Mouse (Mus musculus): ENCODE results near the gene Galntl6. TPM values are rescaled to one million over a fixed set of nuclear protein-coding genes. Genes with fewer than 3 reads are reported as not detected.

Galntl6 gene
- under 1 TPM; 0.29 to 0.45 TPM for total RNA-seq (2021)
- long read RNA-seq, experiment 1, result 0 reads
- long read RNA-seq, experiment 2, result 0 reads

- DNase-seq, result peak; percentile 14
Measured at GRCm38 (mm10) chr8:58912196-58912839, at the start of gene Galntl6. Galntl6 (minus strand) TSS chr8:58912640.

GRCm38 (mm10) chr8:58957195-58957739 is 44.8 kb upstream of the Galntl6 start:
- no peak for DNase-seq

- DNase-seq, result no peak
Measured at GRCm38 (mm10) chr8:58943773-58944172, 31.3 kb upstream of the Galntl6 start.

DNA sequence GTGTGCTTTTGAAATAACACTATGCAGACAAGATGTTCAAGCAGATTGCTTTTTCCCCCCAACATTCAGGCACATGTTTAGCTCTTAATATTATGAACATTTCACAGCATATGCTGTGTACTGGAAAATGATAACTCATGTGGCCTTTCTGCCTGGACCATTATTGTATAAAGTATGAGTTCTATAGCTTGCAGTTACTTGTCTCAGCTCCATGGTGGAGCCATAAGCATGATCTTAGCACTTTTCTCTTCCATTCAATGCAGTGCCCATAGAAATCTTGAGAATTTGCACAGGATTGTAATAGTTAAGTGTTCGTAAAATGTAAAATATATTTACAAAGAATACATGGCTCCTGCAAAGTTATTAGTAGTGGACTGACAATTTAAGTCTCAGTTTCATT is 18.6 kb upstream of the Galntl6 start:
- no peak for DNase-seq

- DNase-seq, result no peak
Measured at GRCm38 (mm10) chr8:58915142-58915541, 2.7 kb upstream of the Galntl6 start.

- no peak for DNase-seq
Measured at GRCm38 (mm10) chr8:58913640-58913968, 1.2 kb upstream of the Galntl6 start.

DNA sequence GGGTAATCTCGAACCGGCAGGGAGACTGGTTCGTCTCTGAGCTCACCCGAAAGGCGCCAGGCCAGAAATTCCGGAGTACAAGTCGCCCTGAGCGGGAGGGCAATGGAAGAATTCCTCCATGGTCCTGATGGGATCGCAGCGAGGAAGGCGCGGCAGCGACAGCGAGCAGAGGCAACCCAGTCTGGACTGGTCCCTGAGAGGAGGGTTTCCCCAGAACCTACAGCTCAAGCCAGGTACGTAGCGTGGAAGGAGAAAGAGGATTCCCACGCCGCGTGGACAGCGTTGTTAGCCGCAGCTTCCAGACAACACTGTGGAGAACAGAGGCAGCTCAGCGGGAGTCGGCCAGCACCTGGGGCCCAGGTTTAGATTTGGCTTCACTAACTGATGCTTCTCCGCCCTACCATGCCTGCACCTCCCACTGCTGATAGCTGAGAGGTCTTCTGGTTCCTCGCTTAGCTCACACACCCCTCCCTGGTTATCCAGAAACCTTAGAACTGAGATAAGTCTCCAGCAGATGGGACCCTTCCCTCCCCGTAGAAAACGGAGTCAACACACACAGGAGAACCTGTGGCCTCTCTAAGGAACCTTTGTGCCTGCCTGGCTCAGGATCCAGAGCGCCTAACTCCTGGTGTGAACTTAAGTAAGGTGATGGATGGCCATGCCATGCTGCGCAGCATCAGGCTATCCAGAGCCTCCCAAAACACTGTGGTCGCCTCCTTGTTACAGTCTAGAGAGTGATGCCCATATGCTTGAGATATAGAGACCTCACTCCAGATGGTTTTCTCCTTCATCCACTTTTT is 600 bp upstream of the Galntl6 start:
- DNase-seq, result peak; percentile 21

- DNase-seq, result no peak
Measured at GRCm38 (mm10) chr8:58911677-58912076, 763 bp downstream of the Galntl6 start, which contains the start of gene BC030500. BC030500 (plus strand) TSS chr8:58911755.

DNA sequence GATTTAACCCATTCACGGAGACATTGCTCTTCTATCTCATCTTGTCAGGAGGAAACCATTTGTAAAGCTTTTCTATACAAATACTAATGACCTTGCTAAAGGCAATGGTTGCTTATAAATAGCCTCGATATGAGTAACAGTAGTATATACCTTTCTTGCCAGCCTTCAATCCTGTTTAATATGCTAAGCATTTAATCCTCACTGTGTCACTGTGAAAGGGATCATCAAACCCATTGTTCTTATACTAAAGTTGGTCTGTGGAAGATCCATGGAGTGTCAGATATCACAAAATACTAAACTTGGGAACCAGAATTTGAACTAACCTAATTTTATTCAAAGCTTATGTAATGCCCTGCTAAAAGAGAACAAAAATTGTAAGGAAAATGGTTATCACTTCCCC is 8.0 kb downstream of the Galntl6 start:
- DNase-seq, result no peak

GRCm38 (mm10) chr8:58895960-58896359 is 16.5 kb downstream of the Galntl6 start:
- DNase-seq, result no peak

- no peak for DNase-seq
Measured at GRCm38 (mm10) chr8:58890591-58890990, 21.8 kb downstream of the Galntl6 start.

GRCm38 (mm10) chr8:58886405-58886804 is 26.0 kb downstream of the Galntl6 start:
- DNase-seq, result no peak

- DNase-seq, result no peak
Measured at GRCm38 (mm10) chr8:58824347-58824746, 88.1 kb downstream of the Galntl6 start.

DNA sequence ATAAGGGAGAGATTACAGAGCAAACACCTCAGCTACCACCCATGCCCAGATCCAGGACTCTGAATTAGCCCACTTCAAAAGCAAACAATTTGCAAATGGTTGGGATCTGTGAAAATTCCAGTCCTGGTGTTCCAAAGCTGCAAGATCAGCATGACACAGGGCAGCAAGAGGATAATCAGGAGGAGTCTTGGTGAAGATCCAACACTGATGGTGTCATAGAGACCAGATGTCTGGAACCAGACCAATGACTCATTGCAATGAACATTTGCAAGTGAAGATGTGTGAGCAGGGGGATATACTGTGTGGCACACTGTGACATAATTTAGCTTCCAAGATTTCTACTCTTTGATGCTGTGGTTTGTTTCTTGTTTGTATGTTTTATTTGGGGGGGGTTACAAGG is 107.2 kb downstream of the Galntl6 start:
- DNase-seq, result no peak

DNA sequence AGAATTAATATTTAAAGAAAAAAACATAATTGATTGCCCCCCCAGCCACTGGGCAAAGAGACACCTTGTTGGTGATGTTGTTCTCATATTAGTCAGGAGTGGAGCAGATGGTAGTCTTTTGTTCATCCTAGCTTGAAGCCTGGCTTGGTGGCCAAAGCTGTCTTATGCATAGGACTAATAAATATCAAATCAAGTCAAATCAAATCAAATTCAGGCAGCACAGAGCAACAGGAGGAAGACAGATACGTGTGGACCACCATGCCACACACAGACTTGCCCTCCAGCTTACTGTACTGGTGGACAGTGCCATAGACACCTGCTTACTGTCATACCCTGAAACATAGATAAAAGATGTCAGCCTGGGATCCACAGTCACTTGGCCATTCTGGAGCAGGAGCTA is 110.6 kb downstream of the Galntl6 start:
- DNase-seq, result no peak

GRCm38 (mm10) chr8:58753769-58754168 is 158.7 kb downstream of the Galntl6 start:
- DNase-seq, result no peak

GRCm38 (mm10) chr8:58737963-58738362 is 174.5 kb downstream of the Galntl6 start:
- no peak for DNase-seq

GRCm38 (mm10) chr8:58691761-58692160 is 220.7 kb downstream of the Galntl6 start:
- DNase-seq, result no peak

- DNase-seq, result no peak
Measured at GRCm38 (mm10) chr8:58677847-58678450, 234.5 kb downstream of the Galntl6 start.

- no peak for DNase-seq
Measured at GRCm38 (mm10) chr8:58669075-58669474, 243.4 kb downstream of the Galntl6 start.

GRCm38 (mm10) chr8:58660019-58660418 is 252.4 kb downstream of the Galntl6 start:
- no peak for DNase-seq

- no peak for DNase-seq
Measured at GRCm38 (mm10) chr8:58655631-58656030, 256.8 kb downstream of the Galntl6 start.

GRCm38 (mm10) chr8:58606451-58606850 is 306.0 kb downstream of the Galntl6 start:
- no peak for DNase-seq
